Mouse (Mus musculus) neural tube, embryonic 14.5 days (tissue): Measurements from ENCODE around the gene Sppl2b. TPM values are rescaled to one million over a fixed set of nuclear protein-coding genes. Genes with fewer than 3 reads are reported as not detected.

Source experiments
- ATAC-seq: fragments of 200-750 bp; cut with Nextera tagmentation; 2 replicates; pipeline ENCODE4 v1.8.0; 2017; ENCODE audit warnings: low read depth, mild to moderate bottlenecking, moderate TSS enrichment, moderate library complexity
- H3K27ac ChIP-seq: fragments of 300-500 bp; sonication (generic); 2 replicates; pipeline ENCODE4 v1.5.1; 2014; ENCODE audit warnings: low read depth, mild to moderate bottlenecking, control low read depth, low read length, moderate library complexity, mixed read lengths
- H3K27me3 ChIP-seq: fragments of 300-500 bp; sonication (generic); 2 replicates; pipeline ENCODE4 v1.6.1; 2014; ENCODE audit warnings: low read length; ENCODE audit not compliant: control insufficient read depth, insufficient read depth
- H3K36me3 ChIP-seq: fragments of 300-500 bp; sonication (generic); 2 replicates; pipeline ENCODE4 v1.6.1; 2014; ENCODE audit warnings: low read length, mixed read lengths; ENCODE audit not compliant: control insufficient read depth, insufficient read depth
- H3K4me1 ChIP-seq: fragments of 300-500 bp; sonication (generic); 2 replicates; pipeline ENCODE4 v1.6.1; 2014; ENCODE audit warnings: low read length; ENCODE audit not compliant: control insufficient read depth, insufficient read depth
- H3K4me2 ChIP-seq: fragments of 300-500 bp; sonication (generic); 2 replicates; pipeline ENCODE4 v1.6.1; 2014; ENCODE audit warnings: mild to moderate bottlenecking, low read depth, low read length, control low read depth
- H3K4me3 ChIP-seq: fragments of 300-500 bp; sonication (generic); 2 replicates; pipeline ENCODE4 v1.5.1; 2014; ENCODE audit warnings: low read depth, low read length, control low read depth, mixed read lengths
- H3K9ac ChIP-seq: fragments of 300-500 bp; sonication (generic); replicated peaks from 2 replicates; pipeline ENCODE4 v1.6.1; 2014; ENCODE audit warnings: low read depth, mild to moderate bottlenecking, control low read depth, low read length, mixed read lengths
- H3K9me3 ChIP-seq: fragments of 300-500 bp; sonication (generic); 2 replicates; pipeline ENCODE4 v1.6.1; 2016; ENCODE audit warnings: low read length; ENCODE audit not compliant: control insufficient read depth
- WGBS: fragments of 180-500 bp; shearing (Covaris S2); extraction: QIAGEN DNeasy Blood & Tissue Kit; methylation state at CpG from one replicate; pipeline ENCODE4 v1.1.7; 2014; 5-methylcytosine and 5-hydroxymethylcytosine counted together
- polyA plus RNA-seq: library from polyadenylated mRNA; unstranded; fragments of >200 nt; fragmentation: Nextera tagmentation; extraction: Ambion mirVana; gene quantifications from 2 replicates; pipeline ENCODE4 v1.2.1, GENCODE M21; 2014

The Sppl2b gene
- polyA plus RNA-seq, 1 experiment from 2014 or later = 61.5 TPM

- Histone ChIP-seq H3K9ac (0 out of 2 replicates have a peak overlapping the region, but pooled peaks have one; percentile 82), H3K27ac (no peak overlapping the region), H3K4me2 (peak overlapping the region; percentile 99), H3K4me1 (peaks cover 22% of the 10 kb centered on the region), H3K36me3 (peaks cover 14% of the 10 kb centered on the region), H3K9me3 (no peaks in the 10 kb centered on the region), H3K4me3 (peak overlapping the region; percentile 99), H3K27me3 (peaks cover 2% of the 10 kb centered on the region; the same call in 1 of the 2 replicates)
- ATAC-seq = no peak
- 61% methylated on average over 3 of the region's 3 CpGs for WGBS
Measured at GRCm38 (mm10) chr10:80856267-80856666, 1.2 kb downstream of the Sppl2b start.

GRCm38 (mm10) chr10:80856908-80857307 lies 1.8 kb downstream of the Sppl2b start:
- H3K36me3 ChIP-seq = peaks cover 7% of the 10 kb centered on the region
- H3K4me1 ChIP-seq = peaks cover 22% of the 10 kb centered on the region
- 79% methylated on average over 5 of the region's 5 CpGs for WGBS
- no peak overlapping the region for H3K27ac ChIP-seq
- no peak for ATAC-seq
- no peak overlapping the region; the same call in 1 of the 2 replicates for H3K4me2 ChIP-seq
- H3K27me3 ChIP-seq = peaks cover 2% of the 10 kb centered on the region; the same call in 1 of the 2 replicates
- no peaks in the 10 kb centered on the region for H3K9me3 ChIP-seq
- H3K4me3 ChIP-seq = no peak overlapping the region
- H3K9ac ChIP-seq = no peak overlapping the region

GRCm38 (mm10) chr10:80857386-80857785 lies 2.3 kb downstream of the Sppl2b start:
- H3K4me3 ChIP-seq = no peak overlapping the region
- ATAC-seq = peak; percentile 25; the same call in 1 of the 2 replicates
- H3K9ac ChIP-seq = no peak overlapping the region

GRCm38 (mm10) chr10:80857848-80858247 lies 2.8 kb downstream of the Sppl2b start:
- no peak overlapping the region for H3K9ac ChIP-seq
- no peak overlapping the region for H3K4me2 ChIP-seq
- WGBS = 60% methylated on average over 3 of the region's 3 CpGs
- H3K4me3 ChIP-seq = no peak overlapping the region
- peaks cover 11% of the 10 kb centered on the region for H3K36me3 ChIP-seq
- peaks cover 2% of the 10 kb centered on the region; the same call in 1 of the 2 replicates for H3K27me3 ChIP-seq
- no peak for ATAC-seq
- no peaks in the 10 kb centered on the region for H3K9me3 ChIP-seq
- H3K4me1 ChIP-seq = peaks cover 22% of the 10 kb centered on the region
- peak overlapping the region; percentile 28; the same call in 1 of the 2 replicates for H3K27ac ChIP-seq

More at GRCm38 (mm10) chr10:80857386-80857785, 2.3 kb downstream of the Sppl2b start:
- peaks cover 2% of the 10 kb centered on the region; the same call in 1 of the 2 replicates for H3K27me3 ChIP-seq
- H3K4me1 ChIP-seq = peaks cover 22% of the 10 kb centered on the region
- H3K36me3 ChIP-seq = peaks cover 9% of the 10 kb centered on the region
- no peaks in the 10 kb centered on the region for H3K9me3 ChIP-seq
- 30% methylated on average over 8 of the region's 8 CpGs for WGBS
- H3K27ac ChIP-seq = peak overlapping the region; percentile 28; the same call in 1 of the 2 replicates
- H3K4me2 ChIP-seq = no peak overlapping the region; the same call in 1 of the 2 replicates

- H3K4me2 ChIP-seq = no peak overlapping the region
- H3K9me3 ChIP-seq = no peaks in the 10 kb centered on the region
- peaks cover 9% of the 10 kb centered on the region; the same call in 1 of the 2 replicates for H3K36me3 ChIP-seq
- ATAC-seq = no peak
- H3K4me3 ChIP-seq = no peak overlapping the region
- 87% methylated on average over 7 of the region's 7 CpGs for WGBS
- H3K27me3 ChIP-seq = peaks cover 2% of the 10 kb centered on the region; the same call in 1 of the 2 replicates
- peaks cover 22% of the 10 kb centered on the region for H3K4me1 ChIP-seq
- H3K9ac ChIP-seq = no peak overlapping the region
- no peak overlapping the region for H3K27ac ChIP-seq
Measured at GRCm38 (mm10) chr10:80858350-80858935, 3.4 kb downstream of the Sppl2b start.

- no peaks in the 10 kb centered on the region for H3K27me3 ChIP-seq
- 0 out of 2 replicates have a peak, but pooled peaks cover 9% of the 10 kb centered on the region for H3K36me3 ChIP-seq
- WGBS = 98% methylated on average over 5 of the region's 5 CpGs
- no peak overlapping the region for H3K4me3 ChIP-seq
- peaks cover 3% of the 10 kb centered on the region; the same call in 1 of the 2 replicates for H3K4me1 ChIP-seq
- no peak overlapping the region for H3K9ac ChIP-seq
- H3K27ac ChIP-seq = no peak overlapping the region
- ATAC-seq = no peak
- no peak overlapping the region for H3K4me2 ChIP-seq
- H3K9me3 ChIP-seq = no peaks in the 10 kb centered on the region
Measured at GRCm38 (mm10) chr10:80862305-80862704, 7.2 kb downstream of the Sppl2b start.

- H3K36me3 ChIP-seq = peaks cover 20% of the 10 kb centered on the region; the same call in 1 of the 2 replicates
- peak; percentile 18; the same call in 1 of the 2 replicates for ATAC-seq
- WGBS = 70% methylated on average over 16 of the region's 16 CpGs
- H3K4me2 ChIP-seq = no peak overlapping the region
- no peak overlapping the region for H3K27ac ChIP-seq
- H3K9ac ChIP-seq = no peak overlapping the region
- no peaks in the 10 kb centered on the region for H3K27me3 ChIP-seq
- H3K9me3 ChIP-seq = no peaks in the 10 kb centered on the region
- H3K4me3 ChIP-seq = no peak overlapping the region
- H3K4me1 ChIP-seq = no peaks in the 10 kb centered on the region
Measured at GRCm38 (mm10) chr10:80864446-80864845, 9.4 kb downstream of the Sppl2b start.

- WGBS = 85% methylated on average over 3 of the region's 6 CpGs
- H3K4me3 ChIP-seq = no peak overlapping the region
- no peaks in the 10 kb centered on the region for H3K27me3 ChIP-seq
- H3K9me3 ChIP-seq = no peaks in the 10 kb centered on the region
- no peak for ATAC-seq
- H3K36me3 ChIP-seq = peaks cover 11% of the 10 kb centered on the region; the same call in 1 of the 2 replicates
- H3K4me2 ChIP-seq = no peak overlapping the region
- no peak overlapping the region for H3K27ac ChIP-seq
- no peaks in the 10 kb centered on the region for H3K4me1 ChIP-seq
- no peak overlapping the region for H3K9ac ChIP-seq
Measured at GRCm38 (mm10) chr10:80870993-80871392, 15.9 kb downstream of the Sppl2b start.

GRCm38 (mm10) chr10:80871581-80871980 lies 16.5 kb downstream of the Sppl2b start, which contains the start of gene Tmprss9:
TSS of gene Tmprss9 (plus strand) at chr10:80871848.
- no peak for ATAC-seq
- Histone ChIP-seq H3K36me3 (peaks cover 11% of the 10 kb centered on the region; the same call in 1 of the 2 replicates), H3K27me3 (no peaks in the 10 kb centered on the region), H3K27ac (no peak within 1 kb of the TSS), H3K4me2 (no peak within 1 kb of the TSS), H3K4me1 (no peaks in the 10 kb centered on the region), H3K9me3 (no peaks in the 10 kb centered on the region), H3K9ac (no peak within 1 kb of the TSS), H3K4me3 (no peak within 1 kb of the TSS)
- WGBS = 30% methylated on average over 9 of the region's 9 CpGs
